Mouse (Mus musculus) E14TG2a.4 (cell line): ENCODE measurements at regions not wholly inside any gene's neighbourhood (a gene's known extent, or its start where the extent isn't known, plus 50 kb on each side); places are given as distances from the start of the nearest gene placed in this dataset.

Experiments used
- H3K27me3 ChIP-seq: 2 replicates; pipeline ENCODE4 v1.6.1; 2014; ENCODE audit warnings: low read length, control low read depth; ENCODE audit not compliant: insufficient read depth
- H3K36me3 ChIP-seq: 2 replicates; pipeline ENCODE4 v1.6.1; 2014; ENCODE audit warnings: low read length, control low read depth; ENCODE audit not compliant: insufficient read depth
- H3K4me1 ChIP-seq: replicated peaks from 2 replicates; pipeline ENCODE4 v1.6.1; 2014; ENCODE audit warnings: low read depth, low read length, control low read depth
- H3K4me3 ChIP-seq: replicated peaks from 2 replicates; pipeline ENCODE4 v1.5.1; 2014; ENCODE audit warnings: mild to moderate bottlenecking, low read length
- H3K9me3 ChIP-seq: 2 replicates; pipeline ENCODE4 v1.6.1; 2014; ENCODE audit warnings: low read length, control low read depth
- CTCF ChIP-seq: conservative IDR thresholded peaks from 2 replicates; pipeline ENCODE4 v1.5.1; 2014; ENCODE audit warnings: low read length
- NANOG ChIP-seq: IDR thresholded peaks from 2 replicates; pipeline ENCODE4 v1.6.1; 2014; ENCODE audit warnings: borderline replicate concordance, low read length, mixed read lengths
- POU5F1 ChIP-seq: IDR thresholded peaks from 2 replicates; pipeline ENCODE4 v1.6.1; 2014; ENCODE audit warnings: low read length, borderline replicate concordance

GRCm38 (mm10) chr2:57617258-57617657, 379.8 kb downstream of the Gpd2 start:
- Histone ChIP-seq H3K4me3 (no peak overlapping the region), H3K27me3 (no peaks in the 10 kb centered on the region), H3K4me1 (peaks cover 7% of the 10 kb centered on the region), H3K9me3 (no peaks in the 10 kb centered on the region), H3K36me3 (no peaks in the 10 kb centered on the region)
- TF ChIP-seq CTCF, result no peak

- Histone ChIP-seq H3K9me3 (no peaks in the 10 kb centered on the region), H3K36me3 (no peaks in the 10 kb centered on the region), H3K4me3 (no peak overlapping the region), H3K27me3 (no peaks in the 10 kb centered on the region), H3K4me1 (no peaks in the 10 kb centered on the region)
- no peak for TF ChIP-seq NANOG
- TF ChIP-seq CTCF, result no peak
- no peak for TF ChIP-seq POU5F1
Observed at GRCm38 (mm10) chr2:57644117-57644516, 353.6 kb upstream of the Galnt5 start.

GRCm38 (mm10) chr2:57644541-57644940, 353.1 kb upstream of the Galnt5 start:
- TF ChIP-seq CTCF (no peak), POU5F1 (no peak), NANOG (no peak)
- Histone ChIP-seq H3K4me1 (no peaks in the 10 kb centered on the region), H3K36me3 (no peaks in the 10 kb centered on the region)

GRCm38 (mm10) chr2:57649002-57649401, 348.7 kb upstream of the Galnt5 start:
- TF ChIP-seq NANOG (no peak), CTCF (no peak), POU5F1 (no peak)
- H3K4me1 ChIP-seq, result no peaks in the 10 kb centered on the region
- H3K9me3 ChIP-seq, result peaks cover 9% of the 10 kb centered on the region; the same call in 1 of the 2 replicates
- H3K27me3 ChIP-seq, result no peaks in the 10 kb centered on the region
- no peaks in the 10 kb centered on the region for H3K36me3 ChIP-seq
- no peak overlapping the region for H3K4me3 ChIP-seq

More at GRCm38 (mm10) chr2:57644541-57644940, 353.1 kb upstream of the Galnt5 start:
- no peaks in the 10 kb centered on the region for H3K9me3 ChIP-seq
- no peaks in the 10 kb centered on the region for H3K27me3 ChIP-seq
- no peak overlapping the region for H3K4me3 ChIP-seq

- no peaks in the 10 kb centered on the region for H3K27me3 ChIP-seq
- TF ChIP-seq CTCF (no peak), NANOG (no peak), POU5F1 (no peak)
- no peaks in the 10 kb centered on the region for H3K9me3 ChIP-seq
- H3K36me3 ChIP-seq, result no peaks in the 10 kb centered on the region
- no peak overlapping the region for H3K4me3 ChIP-seq
- no peaks in the 10 kb centered on the region for H3K4me1 ChIP-seq
Observed at GRCm38 (mm10) chr2:57657409-57657808, 340.3 kb upstream of the Galnt5 start.

GRCm38 (mm10) chr2:57661838-57662237, 335.8 kb upstream of the Galnt5 start:
- Histone ChIP-seq H3K27me3 (no peaks in the 10 kb centered on the region), H3K4me1 (no peaks in the 10 kb centered on the region), H3K4me3 (no peak overlapping the region), H3K9me3 (no peaks in the 10 kb centered on the region), H3K36me3 (no peaks in the 10 kb centered on the region)
- TF ChIP-seq POU5F1 (no peak), NANOG (no peak), CTCF (no peak)

GRCm38 (mm10) chr2:57672007-57672643, 325.6 kb upstream of the Galnt5 start:
- TF ChIP-seq POU5F1 (no peak), CTCF (no peak), NANOG (no peak)
- H3K27me3 ChIP-seq, result no peaks in the 10 kb centered on the region
- no peak overlapping the region for H3K4me3 ChIP-seq
- no peaks in the 10 kb centered on the region for H3K36me3 ChIP-seq
- H3K9me3 ChIP-seq, result no peaks in the 10 kb centered on the region
- no peaks in the 10 kb centered on the region for H3K4me1 ChIP-seq

GRCm38 (mm10) chr2:57689877-57690276, 307.8 kb upstream of the Galnt5 start:
- H3K4me3 ChIP-seq, result no peak overlapping the region
- H3K36me3 ChIP-seq, result no peaks in the 10 kb centered on the region
- no peaks in the 10 kb centered on the region for H3K27me3 ChIP-seq
- H3K9me3 ChIP-seq, result peaks cover 16% of the 10 kb centered on the region
- TF ChIP-seq CTCF (no peak), POU5F1 (no peak), NANOG (no peak)
- H3K4me1 ChIP-seq, result no peaks in the 10 kb centered on the region
